Mouse (Mus musculus): ENCODE measurements around the gene Ccdc92b.

DNA sequence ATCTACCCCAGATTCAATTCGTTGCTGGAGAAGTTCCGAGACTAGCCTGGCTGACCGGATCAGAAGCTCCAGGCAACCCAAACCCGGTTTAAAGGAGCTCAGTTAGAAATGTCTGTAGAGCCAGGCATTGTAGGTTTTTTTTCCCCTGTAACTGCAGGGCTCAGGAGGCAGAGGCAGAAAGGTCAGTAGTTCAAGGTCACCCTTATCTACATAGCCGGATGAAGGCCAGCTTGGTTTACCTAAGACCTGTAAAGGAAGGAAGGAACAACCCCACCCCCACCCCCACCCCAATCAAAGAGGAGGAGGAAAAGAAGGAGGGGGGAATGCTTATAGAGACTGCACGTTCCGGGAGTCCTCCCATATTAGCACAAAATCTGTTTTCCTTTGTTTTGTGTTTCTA, 8.0 kb upstream of the Ccdc92b start:
- no peak for TF ChIP-seq POLR2A (IDR thresholded peaks at IDR 0.05; ENCODE audit: borderline replicate concordance, extremely low read depth, insufficient read depth, insufficient read length, poor library complexity, severe bottlenecking)
- no peak for TF ChIP-seq CTCF (IDR thresholded peaks at IDR 0.05; ENCODE audit: borderline replicate concordance, extremely low read depth, insufficient read depth, insufficient read length)
